Mouse (Mus musculus): Measurements from ENCODE around the gene Ppan. TPM values are rescaled to one million over a fixed set of nuclear protein-coding genes. Genes with fewer than 3 reads are reported as not detected.

Ppan gene
- total RNA-seq, 2 experiments from 2014 or later, result 7.9 to 8.6 TPM

DNA sequence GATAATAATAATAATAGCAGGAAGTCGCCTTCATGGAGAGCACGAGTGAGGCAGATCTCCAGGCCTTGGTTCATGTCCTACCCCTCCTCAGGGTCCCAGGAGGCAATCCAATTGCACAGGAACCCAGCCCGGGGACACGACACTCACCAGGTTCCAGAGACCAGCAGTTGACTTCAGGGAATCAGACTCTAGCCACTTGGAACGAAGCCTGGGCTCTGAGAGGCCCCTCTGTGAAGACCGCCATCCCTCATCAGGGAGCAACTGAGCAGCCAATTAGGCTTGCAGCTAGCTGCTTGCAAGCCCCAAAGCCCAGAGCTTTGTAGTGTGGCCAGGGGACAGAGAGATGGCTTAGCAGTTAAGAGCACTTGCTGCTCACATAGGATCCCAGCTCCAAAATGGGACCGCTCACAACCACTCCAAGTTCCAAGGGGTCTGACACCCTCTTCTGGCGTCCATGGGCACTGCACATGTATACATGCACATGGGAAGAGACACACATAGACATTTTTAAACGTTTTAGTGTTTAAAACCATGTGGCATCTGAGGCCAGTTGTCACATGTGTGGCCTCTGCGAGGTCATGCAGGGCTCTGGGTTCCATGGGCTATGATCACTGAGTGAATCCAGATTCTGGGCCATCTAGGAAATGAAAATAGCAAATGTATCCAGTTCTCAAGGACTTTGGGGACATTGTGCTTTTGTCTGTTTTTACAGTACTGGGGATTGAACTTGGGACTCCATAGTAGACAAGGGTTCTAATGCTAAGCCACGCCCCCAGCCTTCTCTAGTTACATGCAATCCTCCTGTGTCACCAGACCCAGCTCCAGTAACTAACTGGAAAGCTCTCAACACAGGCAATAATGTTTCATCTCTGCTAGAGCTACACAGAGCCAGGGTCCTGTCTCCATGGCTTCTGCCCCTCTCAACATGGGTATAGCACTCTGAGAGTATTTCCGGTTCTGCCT, 17.5 kb upstream of the Ppan start:
- intact Hi-C loops (cut with DNase I), result no loop called here
- H3K4me3 ChIP-seq, result no peak overlapping the region
- no peak for DNase-seq
- H3K27ac ChIP-seq, result no peak overlapping the region
- TF ChIP-seq CTCF (IDR thresholded peaks at IDR 0.05), result peak; percentile 12; the same call in 1 of the 2 replicates

GRCm38 (mm10) chr9:20872991-20873390, 15.0 kb upstream of the Ppan start:
- H3K4me3 ChIP-seq, result no peak overlapping the region
- no peak for DNase-seq
- no peak overlapping the region for H3K27ac ChIP-seq
- TF ChIP-seq CTCF (IDR thresholded peaks at IDR 0.05), result no peak
- intact Hi-C loops (cut with DNase I), result no loop called here

DNA sequence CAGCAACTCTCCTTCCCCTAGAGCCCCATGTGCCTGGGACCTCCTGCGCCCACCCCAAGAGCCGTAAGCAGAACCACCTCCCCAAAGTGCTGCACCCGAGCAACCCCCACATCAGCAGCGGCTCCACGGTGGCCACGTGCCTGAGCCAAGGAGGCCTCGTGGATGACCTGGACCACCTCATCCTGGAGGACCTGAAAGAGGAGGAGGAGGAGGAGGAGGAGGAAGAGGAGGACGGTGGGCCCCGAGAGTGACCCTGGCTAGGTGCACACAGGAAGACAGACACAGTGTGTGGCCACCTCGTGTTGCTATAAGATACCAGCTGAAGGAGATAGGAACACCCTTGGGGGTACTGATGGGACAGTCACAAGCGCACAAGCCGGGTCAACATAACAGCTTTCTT, 14.5 kb upstream of the Ppan start:
- H3K4me3 ChIP-seq, result no peak overlapping the region
- TF ChIP-seq CTCF (IDR thresholded peaks at IDR 0.05), result no peak
- H3K27ac ChIP-seq, result no peak overlapping the region
- DNase-seq, result no peak
- intact Hi-C loops (cut with DNase I), result no loop called here

DNA sequence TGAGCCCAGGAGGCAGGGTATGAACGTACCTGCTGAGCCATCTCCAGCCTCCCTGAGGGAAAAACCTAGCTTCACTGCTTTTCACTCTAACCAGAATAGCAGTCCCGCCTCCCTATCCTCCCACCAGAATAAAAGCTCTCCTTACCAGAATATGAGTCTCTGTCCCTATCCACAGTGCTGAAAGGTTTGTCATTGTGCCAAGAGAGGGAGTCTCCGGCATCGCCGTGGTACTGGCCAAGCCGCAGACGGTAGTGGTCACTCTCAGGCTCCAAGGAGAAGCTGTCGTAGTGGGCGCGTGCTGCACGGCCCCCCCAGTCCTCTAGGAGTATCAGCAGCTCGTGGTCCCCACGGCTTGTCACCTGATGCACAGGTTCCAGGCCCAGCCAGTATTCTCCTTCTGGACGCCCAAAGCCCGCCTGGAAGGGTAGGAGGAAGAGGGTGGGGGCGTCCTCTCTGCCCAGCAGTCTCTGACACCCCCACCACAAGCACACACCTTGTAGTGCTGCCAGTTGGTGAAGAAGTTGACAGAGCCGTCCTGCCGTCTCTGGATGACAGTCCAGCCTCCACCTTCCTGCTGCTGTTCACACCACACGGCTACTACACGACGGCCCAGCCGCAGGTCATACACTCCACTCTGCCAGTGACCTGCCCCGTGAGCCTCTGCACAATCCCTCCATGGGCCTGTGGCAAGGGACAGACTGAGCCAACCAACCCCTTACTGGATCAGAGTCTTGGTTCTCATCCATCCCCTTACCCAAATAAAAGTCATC, 12.8 kb upstream of the Ppan start:
- DNase-seq, result no peak
- H3K4me3 ChIP-seq, result no peak overlapping the region
- H3K27ac ChIP-seq, result no peak overlapping the region
- intact Hi-C loops (cut with DNase I), result no loop called here
- TF ChIP-seq CTCF (IDR thresholded peaks at IDR 0.05), result no peak

DNA sequence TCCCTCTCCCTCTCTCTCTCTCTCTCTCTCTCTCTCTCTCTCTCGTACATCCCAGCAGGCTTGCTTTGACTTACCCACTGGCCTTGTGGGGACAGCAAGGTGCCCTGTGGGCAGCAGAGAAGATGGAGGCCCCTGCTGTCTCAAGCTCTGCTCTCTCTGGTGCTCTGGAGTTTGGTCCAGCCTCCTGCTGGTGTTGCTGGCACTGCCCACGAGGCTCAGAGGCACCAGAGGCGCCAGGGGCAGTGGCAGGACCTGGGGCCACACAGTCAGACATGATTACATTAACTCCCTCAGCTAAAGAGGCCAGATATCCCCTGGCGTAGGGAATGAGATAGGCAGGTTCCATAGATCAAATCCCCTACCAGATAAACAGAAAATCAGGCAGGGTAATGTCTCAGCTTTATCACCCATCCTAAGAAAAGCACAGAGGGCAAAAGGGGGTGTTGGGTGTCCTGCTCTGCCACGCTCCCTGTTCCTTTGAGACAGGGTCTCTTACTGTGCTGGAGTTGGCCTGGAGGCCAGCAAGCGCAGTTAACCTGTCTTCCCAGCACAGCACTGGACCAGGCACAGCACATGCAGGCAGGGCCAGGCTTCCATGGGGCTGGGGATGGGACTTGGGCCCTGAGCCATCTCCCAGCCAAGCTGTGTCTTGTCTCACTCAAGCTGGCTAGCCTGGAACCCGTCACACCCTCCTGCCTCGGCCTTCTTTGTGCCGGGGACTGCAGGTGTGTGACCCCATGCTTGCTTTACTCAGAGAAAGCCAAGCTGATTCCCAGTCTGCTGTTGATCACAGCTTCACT, 11.5 kb upstream of the Ppan start:
- TF ChIP-seq CTCF (IDR thresholded peaks at IDR 0.05), result no peak
- H3K4me3 ChIP-seq, result no peak overlapping the region
- DNase-seq, result no peak
- intact Hi-C loops (cut with DNase I), result no loop called here
- no peak overlapping the region for H3K27ac ChIP-seq

GRCm38 (mm10) chr9:20877118-20878040, 10.6 kb upstream of the Ppan start:
- intact Hi-C loops (cut with DNase I), result no loop called here
- TF ChIP-seq CTCF (IDR thresholded peaks at IDR 0.05), result no peak
- Histone ChIP-seq H3K4me3 (peak overlapping the region; percentile 81), H3K27ac (peak overlapping the region; percentile 98)
- DNase-seq, result no peak

DNA sequence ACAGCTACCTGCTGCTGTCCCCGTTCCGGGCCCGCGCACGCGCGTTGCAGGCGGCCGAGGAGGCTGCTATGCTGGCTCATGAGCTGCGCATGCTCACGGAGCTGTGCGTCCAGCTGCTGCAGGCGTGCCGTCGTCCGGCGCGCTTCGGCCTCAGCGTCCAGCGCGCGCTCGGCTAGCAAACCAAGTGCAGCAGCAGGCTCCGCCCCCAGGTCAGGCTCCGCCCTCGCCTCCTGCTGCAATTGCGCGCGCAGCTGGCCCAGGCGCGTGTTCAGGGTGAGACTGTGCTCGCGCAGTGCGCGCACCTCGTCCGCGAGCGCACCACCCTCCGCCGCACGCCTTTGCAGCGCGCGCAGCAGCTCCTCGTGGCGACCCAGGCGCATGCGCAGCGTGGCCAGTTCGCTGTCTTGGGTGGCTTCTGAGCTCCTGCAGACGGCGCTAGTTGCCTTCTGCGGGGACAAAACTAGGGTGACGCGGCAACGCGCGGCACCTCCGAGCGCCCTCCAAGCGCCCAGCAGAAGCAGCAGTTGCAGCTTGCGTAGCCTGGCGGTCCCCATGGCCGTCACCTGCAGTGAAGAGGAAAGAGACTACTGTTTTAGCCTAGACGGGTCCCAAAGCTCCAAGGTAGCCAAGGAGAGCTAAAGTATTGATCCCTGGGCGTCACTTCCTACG, 9.8 kb upstream of the Ppan start:
- intact Hi-C loops (cut with DNase I), result no loop called here
- peak; percentile 100 for DNase-seq
- Histone ChIP-seq H3K27ac (peak overlapping the region; percentile 98), H3K4me3 (peak overlapping the region; percentile 81)
- peak; percentile 82 for TF ChIP-seq CTCF (IDR thresholded peaks at IDR 0.05)

GRCm38 (mm10) chr9:20878710-20879065, 9.3 kb upstream of the Ppan start:
- peak overlapping the region; percentile 98 for H3K27ac ChIP-seq
- TF ChIP-seq CTCF (IDR thresholded peaks at IDR 0.05), result no peak
- peak overlapping the region; percentile 81 for H3K4me3 ChIP-seq
- peak; percentile 54 for DNase-seq
- intact Hi-C loops (cut with DNase I), result no loop called here

- intact Hi-C loops (cut with DNase I), result no loop called here
- TF ChIP-seq CTCF (IDR thresholded peaks at IDR 0.05), result no peak
- peak within 1 kb of the TSS; percentile 98 for H3K27ac ChIP-seq
- no peak for DNase-seq
- H3K4me3 ChIP-seq, result peak within 1 kb of the TSS; percentile 81
Measured at GRCm38 (mm10) chr9:20879097-20879792, 8.7 kb upstream of the Ppan start, which contains the start of gene Angptl6. Angptl6 (minus strand) TSS chr9:20879727.

- intact Hi-C loops (cut with DNase I), result loop anchor here (5.0 kb wide), 1 partner anchor 116 kb away; the partner anchor contains the start of gene Mrpl4
- no peak for TF ChIP-seq CTCF (IDR thresholded peaks at IDR 0.05)
- peak overlapping the region; percentile 99; the same call in 1 of the 2 replicates for H3K27ac ChIP-seq
- no peak overlapping the region for H3K4me3 ChIP-seq
- DNase-seq, result no peak
Measured at GRCm38 (mm10) chr9:20886563-20886962, 1.4 kb upstream of the Ppan start.

All from gastrocnemius, adult 2 months (tissue).